Mouse (Mus musculus) heart, embryonic 14.5 days (tissue): ENCODE data around the gene Glis2. TPM values are rescaled to one million over a fixed set of nuclear protein-coding genes. Genes with fewer than 3 reads are reported as not detected.

Experiments
- ATAC-seq: fragments of 200-750 bp; cut with Nextera tagmentation; 2 replicates; pipeline ENCODE4 v1.8.0; 2017; ENCODE audit warnings: low read depth, moderate TSS enrichment; ENCODE audit not compliant: insufficient number of reproducible peaks, insufficient read depth, low FRiP score
- H3K27ac ChIP-seq, 2 experiments: fragments of 200-500 bp in 1 of 2; fragments of 300-500 bp in 1 of 2; sonication (generic) in 1 of 2; replicated peaks in 1 of 2; 2 replicates each; pipeline ENCODE4 v1.5.1; 2012 to 2014; ENCODE audit warnings: low read depth in 2 of 2, low read length in 2 of 2, control low read depth in 1 of 2, mild to moderate bottlenecking in 1 of 2, mixed read lengths in 1 of 2; ENCODE audit not compliant: control insufficient read depth in 1 of 2, insufficient read depth in 1 of 2
- H3K27me3 ChIP-seq: fragments of 300-500 bp; sonication (generic); 2 replicates; pipeline ENCODE4 v1.6.1; 2014; ENCODE audit warnings: mild to moderate bottlenecking, low read length, control low read depth; ENCODE audit not compliant: control insufficient read depth, insufficient read depth
- H3K36me3 ChIP-seq: fragments of 300-500 bp; sonication (generic); 2 replicates; pipeline ENCODE4 v1.6.1; 2014; ENCODE audit warnings: mild to moderate bottlenecking, control low read depth, low read length, mixed read lengths; ENCODE audit not compliant: control insufficient read depth, insufficient read depth
- H3K4me1 ChIP-seq, 2 experiments: fragments of 200-500 bp in 1 of 2; fragments of 300-500 bp in 1 of 2; sonication (generic) in 1 of 2; 2 replicates each; pipeline ENCODE4 v1.6.1; 2012 to 2014; ENCODE audit warnings: low read length in 2 of 2, control low read depth in 1 of 2, mixed read lengths in 1 of 2; ENCODE audit not compliant: control insufficient read depth in 2 of 2, insufficient read depth in 2 of 2
- H3K4me2 ChIP-seq: fragments of 300-500 bp; sonication (generic); 2 replicates; pipeline ENCODE4 v1.6.1; 2014; ENCODE audit warnings: mild to moderate bottlenecking, low read length
- H3K4me3 ChIP-seq, 2 experiments: fragments of 200-500 bp in 1 of 2; fragments of 300-500 bp in 1 of 2; sonication (generic) in 1 of 2; 2 replicates each; pipeline ENCODE4 v1.5.1; 2012 to 2014; ENCODE audit warnings: low read length in 2 of 2, mild to moderate bottlenecking in 2 of 2, control low read depth in 1 of 2, low read depth in 1 of 2, moderate library complexity in 1 of 2; ENCODE audit not compliant: control insufficient read depth in 1 of 2, insufficient read depth in 1 of 2
- H3K9ac ChIP-seq: fragments of 300-500 bp; sonication (generic); 2 replicates; pipeline ENCODE4 v1.6.1; 2014; ENCODE audit warnings: mild to moderate bottlenecking, low read length
- H3K9me3 ChIP-seq: fragments of 300-500 bp; sonication (generic); 2 replicates; pipeline ENCODE4 v1.6.1; 2016; ENCODE audit warnings: low read length, control low read depth; ENCODE audit not compliant: control insufficient read depth
- WGBS: fragments of 180-500 bp; shearing (Covaris S2); extraction: QIAGEN DNeasy Blood & Tissue Kit; methylation state at CpG from one replicate; pipeline ENCODE4 v1.1.7; 2014; 5-methylcytosine and 5-hydroxymethylcytosine counted together
- polyA plus RNA-seq: library from polyadenylated mRNA; unstranded; fragments of >200 nt; fragmentation: Nextera tagmentation; extraction: Ambion mirVana; gene quantifications from 2 replicates; pipeline ENCODE4 v1.2.1, GENCODE M21; 2014

The Glis2 gene
- polyA plus RNA-seq, 1 experiment from 2014 or later: 21.4 TPM

DNA sequence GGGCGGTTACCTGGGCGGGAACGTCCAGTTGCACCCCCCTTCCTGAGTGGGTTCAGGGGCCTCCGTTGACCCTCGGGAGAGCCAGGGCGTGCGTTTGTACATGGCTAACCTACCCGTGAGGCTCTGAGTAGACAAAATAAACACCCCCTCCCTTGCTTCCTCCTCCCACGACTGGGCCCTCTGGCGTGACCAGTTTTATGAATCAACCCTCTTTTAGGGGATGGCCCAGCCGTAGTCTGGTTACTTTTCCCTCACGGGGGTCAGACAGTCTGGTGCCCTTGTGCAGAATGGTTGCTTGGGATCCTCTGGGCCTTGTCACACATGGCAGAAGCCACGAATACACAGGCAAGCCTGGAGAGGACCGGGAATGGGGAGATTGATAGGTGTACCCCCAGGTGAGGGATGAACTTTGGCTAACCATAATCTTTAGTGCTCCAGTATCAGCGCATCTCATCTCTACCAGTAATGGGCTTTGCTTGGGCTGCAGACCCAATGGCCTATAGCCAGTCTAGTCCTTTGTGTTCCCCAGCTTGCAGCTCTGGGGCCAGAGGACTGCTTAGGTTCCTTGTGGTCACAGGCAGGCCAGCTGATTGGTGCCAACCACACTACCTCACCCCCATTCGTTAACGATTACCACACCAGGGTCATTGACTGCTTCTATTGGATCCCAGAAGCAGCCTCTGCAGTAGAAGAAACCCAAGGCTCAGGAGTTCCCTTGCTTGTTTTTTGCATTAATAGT is 45.9 kb downstream of the Glis2 start:
- Histone ChIP-seq H3K27ac (peak overlapping the region; percentile 82 to 91), H3K27me3 (no peaks in the 10 kb centered on the region), H3K4me3 (peak overlapping the region; percentile 82 to 85), H3K4me2 (peak overlapping the region; percentile 89), H3K9me3 (no peaks in the 10 kb centered on the region), H3K36me3 (peaks cover 3% of the 10 kb centered on the region), H3K9ac (peak overlapping the region; percentile 90), H3K4me1 (peaks cover 47 to 67% of the 10 kb centered on the region in 2 experiments)
- WGBS: 3% methylated on average over 17 of the region's 17 CpGs
- no peak; the same call in 1 of the 2 replicates for ATAC-seq

DNA sequence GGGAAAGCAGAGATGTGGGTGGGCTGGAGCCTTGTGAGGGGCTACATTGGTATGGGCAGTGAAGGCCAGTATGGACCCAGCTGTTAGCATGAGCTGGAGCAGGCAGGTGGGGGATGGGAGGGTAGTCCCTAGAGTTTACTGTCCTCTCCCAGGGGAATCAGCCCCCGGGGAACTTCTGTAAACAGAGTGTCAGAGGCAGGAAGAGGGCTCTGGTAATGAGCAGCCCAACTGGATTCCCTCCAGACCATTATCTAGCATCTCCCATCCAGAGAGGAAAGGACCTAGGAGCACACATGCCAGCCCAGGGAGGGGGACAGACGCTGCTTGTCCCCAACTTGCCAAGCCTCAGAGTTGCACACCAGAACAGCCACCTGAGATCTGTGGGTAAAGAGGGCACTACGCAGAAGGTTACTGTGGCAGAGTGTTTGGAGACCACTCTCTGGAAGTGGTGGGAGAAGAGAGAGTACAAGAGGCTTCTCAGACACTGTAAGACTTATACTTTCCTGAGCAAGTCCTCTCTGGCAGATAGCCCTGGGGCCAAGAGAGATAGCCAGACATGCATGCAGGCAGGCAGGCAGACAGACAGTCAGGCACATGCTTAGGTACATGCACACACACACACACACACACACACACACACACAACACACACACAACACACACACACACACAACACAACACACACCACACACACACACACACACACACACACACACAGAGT is 46.8 kb downstream of the Glis2 start:
- H3K9ac ChIP-seq: peak overlapping the region; percentile 90
- 29% methylated on average over 3 of the region's 3 CpGs for WGBS

DNA sequence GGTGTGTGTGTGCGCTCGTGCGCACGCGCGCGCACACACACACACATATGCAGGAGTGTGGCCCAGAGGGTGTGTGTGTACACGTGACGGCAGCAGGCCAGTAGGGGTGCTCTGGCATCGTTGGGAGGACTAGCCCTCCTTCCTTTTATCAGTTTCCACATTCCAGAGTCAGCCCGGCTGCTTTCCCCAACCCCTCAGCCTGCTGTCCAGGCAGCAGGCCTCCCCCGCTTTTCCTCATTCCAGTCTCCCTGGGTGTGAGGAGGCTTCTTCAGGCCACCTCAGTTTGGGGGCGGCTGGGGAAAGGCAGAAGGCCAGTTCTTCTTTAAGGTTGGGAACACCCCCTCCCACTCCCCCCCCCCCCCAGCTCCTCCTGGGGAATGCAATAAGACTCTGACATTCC is 47.7 kb downstream of the Glis2 start:
- no peaks in the 10 kb centered on the region for H3K27me3 ChIP-seq
- H3K4me2 ChIP-seq: peak overlapping the region; percentile 89
- no peaks in the 10 kb centered on the region for H3K9me3 ChIP-seq
- 13% methylated on average over 13 of the region's 13 CpGs for WGBS
- ATAC-seq: peak; percentile 63
- peak overlapping the region; percentile 4 to 82; a peak in 2 of 4 replicates for H3K4me3 ChIP-seq
- peak overlapping the region; percentile 9; the same call in 1 of the 2 replicates for H3K9ac ChIP-seq
- H3K27ac ChIP-seq: peak overlapping the region; percentile 82 to 91
- H3K36me3 ChIP-seq: peaks cover 17% of the 10 kb centered on the region
- H3K4me1 ChIP-seq: peaks cover 52 to 76% of the 10 kb centered on the region in 2 experiments

More for the DNA sequence above, 46.8 kb downstream of the Glis2 start:
- peaks cover 45 to 67% of the 10 kb centered on the region in 2 experiments for H3K4me1 ChIP-seq
- no peaks in the 10 kb centered on the region for H3K9me3 ChIP-seq
- peak overlapping the region; percentile 82 to 91 for H3K27ac ChIP-seq
- no peak for ATAC-seq
- peak overlapping the region; percentile 82 to 85 for H3K4me3 ChIP-seq
- H3K36me3 ChIP-seq: peaks cover 12% of the 10 kb centered on the region
- H3K4me2 ChIP-seq: peak overlapping the region; percentile 89
- no peaks in the 10 kb centered on the region for H3K27me3 ChIP-seq

DNA sequence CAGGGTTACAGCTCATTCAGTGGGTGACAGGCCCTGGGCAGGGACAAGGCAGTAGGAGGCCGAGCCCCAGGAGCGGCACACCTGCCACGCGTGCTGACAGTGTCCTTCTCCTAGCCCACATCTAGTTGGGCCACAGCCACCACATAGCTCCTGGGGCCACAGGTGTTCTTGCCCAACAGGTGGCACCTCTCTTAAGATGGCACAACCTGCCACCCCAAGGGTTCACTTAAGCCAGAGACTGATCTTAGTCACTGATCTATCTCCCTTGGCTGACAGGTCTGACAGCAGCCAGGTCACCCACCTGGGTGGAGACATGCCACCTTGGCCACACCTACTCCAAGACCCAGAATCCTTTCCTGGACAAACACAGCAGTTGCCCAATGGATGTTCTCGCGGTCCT is 48.4 kb downstream of the Glis2 start:
- Histone ChIP-seq H3K36me3 (peaks cover 19% of the 10 kb centered on the region), H3K4me1 (peaks cover 60 to 83% of the 10 kb centered on the region in 2 experiments), H3K27me3 (no peaks in the 10 kb centered on the region), H3K9me3 (no peaks in the 10 kb centered on the region), H3K9ac (peak overlapping the region; percentile 9; the same call in 1 of the 2 replicates), H3K4me3 (no peak overlapping the region), H3K4me2 (peak overlapping the region; percentile 89), H3K27ac (peak overlapping the region; percentile 81 to 91)
- 72% methylated on average over 6 of the region's 6 CpGs for WGBS
- ATAC-seq: no peak

DNA sequence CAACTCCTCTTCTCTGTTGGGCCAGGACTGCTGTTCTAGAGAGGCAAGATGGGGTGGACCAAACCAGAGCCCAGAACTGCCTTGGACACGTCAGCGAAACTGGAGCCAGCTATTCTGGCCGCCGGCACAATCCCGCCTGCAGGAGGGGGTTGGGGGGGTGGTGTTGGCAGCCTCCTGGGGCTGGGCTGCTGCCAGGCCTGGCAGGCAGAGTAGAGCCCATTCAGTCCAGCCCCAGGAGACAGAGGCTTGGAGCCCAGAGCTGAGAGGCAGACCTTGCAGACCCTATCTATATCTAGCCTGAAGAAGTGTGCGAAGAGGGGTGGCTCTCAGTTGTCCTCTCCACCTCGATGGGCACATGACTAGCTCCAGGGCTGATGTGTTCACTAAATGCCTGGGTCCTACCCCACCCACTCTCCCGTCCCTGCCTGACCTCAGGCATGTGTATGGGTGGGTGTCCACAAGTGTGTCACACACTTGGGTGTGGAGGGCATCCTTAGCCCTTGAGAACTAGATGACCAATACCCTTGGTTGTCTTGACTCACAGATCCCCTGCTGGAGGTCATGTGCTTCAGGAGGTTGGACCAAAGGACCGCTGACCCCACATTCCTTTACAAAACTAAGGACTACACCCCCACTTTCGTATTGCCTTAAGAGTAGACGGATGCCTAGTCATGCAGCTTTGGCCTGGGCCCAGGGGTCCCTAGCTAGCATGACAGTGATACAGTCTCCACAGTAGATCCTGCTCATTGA is 49.3 kb downstream of the Glis2 start:
- H3K4me1 ChIP-seq: peaks cover 62 to 87% of the 10 kb centered on the region in 2 experiments
- no peaks in the 10 kb centered on the region for H3K27me3 ChIP-seq
- ATAC-seq: peak; percentile 51
- H3K36me3 ChIP-seq: peaks cover 28% of the 10 kb centered on the region
- no peaks in the 10 kb centered on the region for H3K9me3 ChIP-seq
- no peak overlapping the region for H3K4me3 ChIP-seq
- peak overlapping the region; percentile 89 for H3K4me2 ChIP-seq
- peak overlapping the region; percentile 85 to 91 for H3K27ac ChIP-seq
- WGBS: 29% methylated on average over 11 of the region's 11 CpGs
- H3K9ac ChIP-seq: peak overlapping the region; percentile 49; the same call in 1 of the 2 replicates

DNA sequence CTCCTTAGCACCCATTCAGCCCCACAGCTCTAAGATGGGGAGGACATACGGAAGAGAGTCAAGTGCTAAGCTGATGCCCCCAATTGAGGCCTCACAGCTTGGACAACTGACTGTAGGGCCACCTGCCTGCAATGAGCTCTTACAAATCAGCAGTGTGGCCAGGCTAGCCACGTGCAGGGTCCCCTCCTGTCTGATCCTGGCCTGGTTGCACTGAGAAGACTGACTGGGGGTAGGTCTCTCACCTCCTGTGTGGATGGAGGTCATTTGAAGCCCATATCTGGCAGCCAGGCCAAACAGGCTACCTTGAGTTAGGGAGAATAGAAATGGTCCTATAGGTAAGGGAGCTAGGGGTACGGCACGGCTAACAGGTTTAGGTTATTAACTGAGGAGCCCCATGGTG is 51.4 kb downstream of the Glis2 start:
- H3K27ac ChIP-seq: no peak overlapping the region
- H3K4me1 ChIP-seq: peaks cover 60 to 75% of the 10 kb centered on the region in 2 experiments
- 69% methylated on average over 4 of the region's 4 CpGs for WGBS
- H3K4me2 ChIP-seq: no peak overlapping the region
- H3K27me3 ChIP-seq: no peaks in the 10 kb centered on the region
- H3K36me3 ChIP-seq: peaks cover 48% of the 10 kb centered on the region
- H3K9ac ChIP-seq: peak overlapping the region; percentile 38; the same call in 1 of the 2 replicates
- H3K9me3 ChIP-seq: no peaks in the 10 kb centered on the region
- no peak overlapping the region for H3K4me3 ChIP-seq
- ATAC-seq: no peak

DNA sequence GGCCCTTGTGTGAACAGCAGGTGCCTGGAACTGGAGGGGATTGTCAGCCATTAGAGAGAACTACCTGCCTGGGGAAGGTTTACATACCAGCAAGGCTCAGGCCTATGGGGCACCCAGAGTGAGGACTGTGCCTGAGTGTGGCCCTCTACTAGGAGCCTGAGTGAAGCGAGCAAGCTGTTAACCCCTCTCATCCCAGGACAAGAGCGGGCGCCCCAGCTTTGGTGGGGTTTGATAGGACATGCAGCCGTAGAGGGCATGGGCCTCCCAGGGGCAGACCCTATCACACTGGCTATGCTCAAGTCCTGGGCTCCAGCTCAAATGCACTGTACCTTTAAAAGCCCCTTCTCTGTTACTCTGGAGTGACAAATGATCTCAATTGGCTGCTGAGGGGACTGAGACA is 52.3 kb downstream of the Glis2 start:
- H3K27me3 ChIP-seq: no peaks in the 10 kb centered on the region
- no peak overlapping the region; a peak in 1 of 4 replicates for H3K4me3 ChIP-seq
- no peaks in the 10 kb centered on the region for H3K9me3 ChIP-seq
- H3K27ac ChIP-seq: peak overlapping the region; percentile 55 to 72
- H3K4me1 ChIP-seq: peaks cover 50 to 70% of the 10 kb centered on the region in 2 experiments
- 41% methylated on average over 4 of the region's 4 CpGs for WGBS
- peak overlapping the region; percentile 23; the same call in 1 of the 2 replicates for H3K4me2 ChIP-seq
- no peak for ATAC-seq
- H3K36me3 ChIP-seq: peaks cover 58% of the 10 kb centered on the region
- peak overlapping the region; percentile 52 for H3K9ac ChIP-seq
